Mouse (Mus musculus) neutrophil, adult 83 days (primary cell): ENCODE measurements around the gene Dnaaf3. TPM values are rescaled to one million over a fixed set of nuclear protein-coding genes. Genes with fewer than 3 reads are reported as not detected.

Source experiments
- total RNA-seq, 2 experiments: library from RNA; stranded (reverse); gene quantifications; one replicate each; pipeline ENCODE4 v1.2.4; 2023

Gene Dnaaf3
- under 1 TPM; 0.50 to 0.77 TPM for total RNA-seq

GRCm38 (mm10) chr7:4532005-4532729, at the start of gene Dnaaf3:
TSS of gene Dnaaf3 (minus strand) at chr7:4532453.

DNA sequence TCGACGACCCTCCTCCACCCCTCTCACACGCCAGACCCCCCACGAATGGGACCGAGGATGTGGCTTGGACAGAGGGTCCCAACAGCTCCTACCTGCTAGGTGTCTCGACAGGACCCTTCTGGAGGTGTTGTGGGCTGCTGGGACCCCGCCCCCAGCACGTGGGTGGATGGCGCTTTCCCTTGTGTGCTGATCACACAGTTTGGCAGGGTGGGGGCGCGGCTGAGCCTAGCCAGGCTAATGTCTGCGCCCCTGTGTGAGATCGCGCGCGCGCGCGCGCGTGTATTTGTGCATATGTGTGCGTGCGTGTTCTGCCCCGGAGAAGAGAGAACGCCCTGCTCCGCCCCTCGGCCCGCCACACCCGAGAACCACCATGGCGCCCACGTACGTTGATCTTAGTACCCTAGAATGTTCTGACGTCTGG, 15.0 kb upstream of the Dnaaf3 start, which contains the start of gene Syt5:
Gene Syt5 (minus strand): TSS at position 321 of the 421 bp plus-strand sequence.

DNA sequence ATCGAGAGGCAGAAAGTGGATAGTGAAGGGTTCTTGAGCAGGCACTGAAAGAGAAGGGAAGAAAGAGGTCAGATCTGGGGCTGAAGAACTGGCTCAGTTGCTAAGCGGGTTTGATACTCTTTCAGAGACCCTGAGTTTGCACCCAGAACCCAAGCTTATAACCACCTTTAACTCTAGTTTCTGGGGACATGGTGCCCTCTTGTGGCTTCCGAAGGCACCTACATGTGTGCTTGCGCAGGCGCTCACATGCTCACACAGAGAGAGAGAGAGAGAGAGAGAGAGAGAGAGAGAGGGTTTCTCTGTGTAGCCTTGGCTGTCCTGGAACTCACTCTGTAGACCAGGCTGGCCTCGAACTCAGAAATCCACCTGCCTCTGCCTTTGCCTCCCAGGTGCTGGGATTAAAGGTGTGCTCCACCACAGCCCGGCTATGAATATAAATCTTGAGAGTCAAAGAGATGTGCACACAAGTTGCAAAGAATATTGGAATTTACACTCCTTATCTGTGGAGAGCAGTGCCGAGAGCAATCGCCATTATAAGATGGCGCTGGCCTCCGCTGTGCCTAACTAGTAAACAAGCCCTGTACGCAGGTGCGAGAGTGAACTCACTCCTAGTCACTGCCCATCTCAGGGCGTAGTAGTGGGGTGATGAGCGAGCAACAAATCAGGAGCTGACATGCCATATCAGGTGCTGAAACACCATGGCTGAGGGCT, 7.9 kb downstream of the Dnaaf3 start, which contains the start of gene Tnni3:
Gene Tnni3 (minus strand): TSS at position 18 of the 711 bp plus-strand sequence.

GRCm38 (mm10) chr7:4516332-4517050, 15.8 kb downstream of the Dnaaf3 start, which contains the start of gene Tnnt1:
TSS of gene Tnnt1 (minus strand) at chr7:4516382.

GRCm38 (mm10) chr7:4501558-4502397, 30.5 kb downstream of the Dnaaf3 start, which contains the start of gene Ppp1r12c:
TSS of gene Ppp1r12c (minus strand) at chr7:4501680.

Other genes starting within 250 kb of the Dnaaf3 start
- gene Ncr1, start 194.7 kb downstream of the Dnaaf3 start, total RNA-seq, result under 1 TPM; 0.24 to 0.29 TPM
- under 1 TPM; 0.24 to 0.93 TPM for gene Gp6, start 134.7 kb downstream of the Dnaaf3 start, total RNA-seq
- 1 to 10 TPM; 2.5 to 3.1 TPM for gene Rdh13, start 86.8 kb downstream of the Dnaaf3 start, total RNA-seq
- gene Eps8l1, start 71.8 kb downstream of the Dnaaf3 start, total RNA-seq, result 1 to 10 TPM; 7.4 to 8.0 TPM
- 100 to 1,000 TPM; 168 to 202 TPM for gene Ppp1r12c, start 30.8 kb downstream of the Dnaaf3 start, total RNA-seq
- 10 to 100 TPM in 1 of 2 experiments, 1 to 10 TPM in 1; 9.0 to 15.0 TPM for gene Tnnt1, start 16.1 kb downstream of the Dnaaf3 start, total RNA-seq
- 1 to 10 TPM in 1 of 2 experiments, under 1 TPM in 1; 0.39 to 1.7 TPM for gene Tnni3, start 8.2 kb downstream of the Dnaaf3 start, total RNA-seq
- gene Syt5, start 15.1 kb upstream of the Dnaaf3 start, total RNA-seq, result not detected
- not detected for gene Ptprh, start 71.6 kb upstream of the Dnaaf3 start, total RNA-seq
- 10 to 100 TPM; 22.9 to 23.5 TPM for gene Tmem86b, start 99.0 kb upstream of the Dnaaf3 start, total RNA-seq
- gene Ppp6r1, start 126.6 kb upstream of the Dnaaf3 start, total RNA-seq, result 100 to 1,000 TPM; 149 to 155 TPM
- 10 to 100 TPM; 15.7 to 22.2 TPM for gene Hspbp1, start 152.6 kb upstream of the Dnaaf3 start, total RNA-seq
- gene Brsk1, start 158.2 kb upstream of the Dnaaf3 start, total RNA-seq, result under 1 TPM in 1 of 2 experiments, not detected in 1; 0.28 TPM
- gene Tmem150b, start 192.8 kb upstream of the Dnaaf3 start, total RNA-seq, result 10 to 100 TPM; 20.0 to 21.3 TPM
- gene Kmt5c, start 207.7 kb upstream of the Dnaaf3 start, total RNA-seq, result 100 to 1,000 TPM; 113 TPM
- gene Cox6b2, start 220.6 kb upstream of the Dnaaf3 start, total RNA-seq, result 10 to 100 TPM; 36.5 to 36.7 TPM
- gene Fam71e2, start 238.8 kb upstream of the Dnaaf3 start, total RNA-seq, result not detected